Mouse (Mus musculus) lung, adult 2 months (tissue): ENCODE data around the gene Trappc2l.
A peak's percentile ranks its signal among the peaks of the same experiment; 100 is the strongest.

Experiments used
- CTCF ChIP-seq: fragments of 200-500 bp; IDR thresholded peaks from 2 replicates; pipeline ENCODE4 v1.5.1; 2011; ENCODE audit warnings: mild to moderate bottlenecking, low read length, control low read depth; ENCODE audit not compliant: insufficient read depth
- POLR2A ChIP-seq: fragments of 200-500 bp; IDR thresholded peaks from 2 replicates; pipeline ENCODE4 v1.6.1; 2011; ENCODE audit warnings: low read depth, mild to moderate bottlenecking, control low read depth, low read length, borderline replicate concordance; ENCODE audit errors: extremely low read depth

GRCm38 (mm10) chr8:122665221-122665620, 53.8 kb downstream of the Trappc2l start:
- TF ChIP-seq POLR2A (peak; percentile 44; the same call in 1 of the 2 replicates), CTCF (0 out of 2 replicates have a peak, but pooled peaks have one; percentile 4)
